Mouse (Mus musculus) hindbrain, embryonic 11.5 days (tissue): ENCODE measurements around the gene Acaa1a. TPM values are rescaled to one million over a fixed set of nuclear protein-coding genes. Genes with fewer than 3 reads are reported as not detected.
A peak's percentile ranks its signal among the peaks of the same experiment; 100 is the strongest.

ENCODE experiments used
- ATAC-seq: fragments of 200-750 bp; cut with Nextera tagmentation; 2 replicates; pipeline ENCODE4 v1.8.0; 2017; ENCODE audit warnings: mild to moderate bottlenecking, moderate TSS enrichment, moderate library complexity; ENCODE audit not compliant: low FRiP score
- DNase-seq: peaks from one replicate; pipeline ENCODE4 v3.0.0-alpha.2; 2015; ENCODE audit warnings: low spot score
- H3K27ac ChIP-seq: fragments of 300-500 bp; sonication (generic); 2 replicates; pipeline ENCODE4 v1.5.1; 2014; ENCODE audit warnings: mild to moderate bottlenecking, low read depth, low read length
- H3K27me3 ChIP-seq: fragments of 300-500 bp; sonication (generic); 2 replicates; pipeline ENCODE4 v1.6.1; 2014; ENCODE audit warnings: mild to moderate bottlenecking, low read length, moderate library complexity, mixed read lengths; ENCODE audit not compliant: control insufficient read depth, insufficient read depth
- H3K36me3 ChIP-seq: fragments of 300-500 bp; sonication (generic); 2 replicates; pipeline ENCODE4 v1.6.1; 2014; ENCODE audit warnings: mild to moderate bottlenecking, low read length, moderate library complexity, mixed read lengths; ENCODE audit not compliant: control insufficient read depth, insufficient read depth
- H3K4me1 ChIP-seq: fragments of 300-500 bp; sonication (generic); replicated peaks from 2 replicates; pipeline ENCODE4 v1.6.1; 2014; ENCODE audit warnings: low read length, mixed read lengths; ENCODE audit not compliant: control insufficient read depth, insufficient read depth
- H3K4me2 ChIP-seq: fragments of 300-500 bp; sonication (generic); replicated peaks from 2 replicates; pipeline ENCODE4 v1.6.1; 2014; ENCODE audit warnings: mild to moderate bottlenecking, low read depth, low read length
- H3K4me3 ChIP-seq: fragments of 300-500 bp; sonication (generic); 2 replicates; pipeline ENCODE4 v1.5.1; 2014; ENCODE audit warnings: low read depth, low read length
- H3K9ac ChIP-seq: fragments of 300-500 bp; sonication (generic); 2 replicates; pipeline ENCODE4 v1.6.1; 2014; ENCODE audit warnings: low read depth, low read length
- H3K9me3 ChIP-seq: fragments of 300-500 bp; sonication (generic); 2 replicates; pipeline ENCODE4 v1.6.1; 2016; ENCODE audit warnings: low read length; ENCODE audit not compliant: control insufficient read depth
- WGBS: fragments of 180-500 bp; shearing (Covaris S2); extraction: QIAGEN DNeasy Blood & Tissue Kit; methylation state at CpG from one replicate; pipeline ENCODE4 v1.1.7; 2014; 5-methylcytosine and 5-hydroxymethylcytosine counted together
- polyA plus RNA-seq: library from polyadenylated mRNA; unstranded; fragments of >200 nt; fragmentation: Nextera tagmentation; extraction: Ambion mirVana; gene quantifications from 2 replicates; pipeline ENCODE4 v1.2.1, GENCODE M21; 2014

Acaa1a gene
- polyA plus RNA-seq: 55.2 and 62.6 TPM in 2 replicates

DNA sequence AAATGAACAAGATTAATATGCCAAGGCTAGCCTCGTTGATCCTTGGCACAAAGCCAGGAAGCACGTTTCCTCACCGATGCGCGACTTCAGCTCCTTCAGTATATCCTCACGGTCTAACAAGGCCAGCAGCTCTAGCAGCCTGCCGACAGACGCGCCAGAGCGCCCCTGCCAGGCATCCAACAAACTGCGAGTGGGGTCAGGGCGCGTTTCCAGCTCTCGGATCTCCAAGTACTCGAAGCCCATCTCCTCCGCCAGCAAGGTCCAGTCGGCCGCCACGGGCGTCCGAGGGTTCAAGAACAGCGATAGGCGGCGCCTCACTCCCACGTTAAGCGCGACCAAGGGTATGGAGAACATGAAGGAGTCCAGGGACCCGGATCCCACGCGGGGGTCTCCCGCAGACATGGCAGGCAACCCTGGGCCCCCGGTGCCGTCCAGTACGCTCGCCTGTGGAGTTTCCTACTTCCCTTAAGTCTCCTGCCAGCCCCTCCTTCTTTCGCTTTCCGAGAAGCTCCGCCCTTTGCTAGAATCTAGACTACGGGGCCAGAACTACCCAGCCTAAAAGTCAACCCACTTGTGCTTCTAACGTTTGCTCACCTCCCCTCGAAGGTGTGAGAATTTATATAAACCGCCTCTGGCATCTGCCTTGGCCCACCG is at the start of gene Acaa1a:
TSS of gene Acaa1a (plus strand) at position 119 of the 654 bp plus-strand sequence.
- Histone ChIP-seq H3K9me3 (no peaks in the 10 kb centered on the region), H3K27ac (peak within 1 kb of the TSS; percentile 76; the same call in 1 of the 2 replicates), H3K27me3 (0 out of 2 replicates have a peak, but pooled peaks cover 2% of the 10 kb centered on the region), H3K4me3 (peak within 1 kb of the TSS; percentile 72), H3K9ac (peak within 1 kb of the TSS; percentile 56), H3K36me3 (peaks cover 2% of the 10 kb centered on the region; the same call in 1 of the 2 replicates), H3K4me2 (peak within 1 kb of the TSS; percentile 67), H3K4me1 (peaks cover 4% of the 10 kb centered on the region; the same call in 1 of the 2 replicates)
- DNase-seq: peak; percentile 57
- no peak for ATAC-seq
- 2% methylated on average over 43 of the region's 43 CpGs for WGBS

DNA sequence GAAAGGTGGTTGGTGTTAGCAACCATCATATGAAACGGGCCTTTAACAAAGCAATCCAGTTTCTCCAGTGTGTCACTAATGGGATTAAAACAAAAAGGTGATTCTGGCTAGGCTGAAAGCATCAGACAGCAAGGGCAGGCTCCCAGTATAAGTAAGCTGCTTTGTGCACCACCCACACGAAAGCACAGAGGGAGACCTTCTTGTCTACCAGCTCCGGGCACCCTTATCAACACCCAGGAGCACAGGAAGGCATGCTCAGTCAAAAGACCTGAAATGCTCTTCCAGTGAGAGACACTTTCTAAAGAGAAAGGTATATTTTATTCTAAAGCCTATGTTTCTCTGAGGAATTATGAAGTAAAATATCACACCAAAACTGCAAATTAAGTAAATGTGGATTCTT is 48.7 kb upstream of the Acaa1a start:
- Histone ChIP-seq H3K27ac (no peak overlapping the region), H3K4me3 (no peak overlapping the region), H3K27me3 (no peaks in the 10 kb centered on the region), H3K9ac (no peak overlapping the region), H3K4me2 (no peak overlapping the region), H3K9me3 (no peaks in the 10 kb centered on the region), H3K36me3 (no peaks in the 10 kb centered on the region), H3K4me1 (no peaks in the 10 kb centered on the region)
- ATAC-seq: no peak
- 90% methylated on average over 3 of the region's 3 CpGs for WGBS
- DNase-seq: no peak

DNA sequence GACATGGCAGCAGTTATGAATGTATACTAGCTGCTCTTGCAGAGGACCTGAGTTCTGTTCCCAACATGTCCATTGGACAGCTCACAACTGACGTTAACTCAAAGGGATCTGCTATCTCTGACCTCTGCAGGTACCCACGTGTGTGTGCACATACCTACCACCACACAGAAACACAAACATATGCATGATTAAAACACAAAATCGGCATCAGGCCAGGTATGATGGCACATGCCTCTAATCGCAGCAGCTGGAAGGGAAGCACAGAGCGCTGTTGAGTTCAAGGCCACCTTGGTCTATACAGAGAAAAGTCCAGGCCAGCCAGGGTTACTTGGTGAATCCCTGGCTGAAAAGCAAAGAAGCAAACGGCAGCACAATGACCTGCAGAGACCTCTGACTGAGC is 41.8 kb upstream of the Acaa1a start:
- no peak overlapping the region for H3K4me2 ChIP-seq
- 88% methylated on average over 6 of the region's 6 CpGs for WGBS
- ATAC-seq: no peak

DNA sequence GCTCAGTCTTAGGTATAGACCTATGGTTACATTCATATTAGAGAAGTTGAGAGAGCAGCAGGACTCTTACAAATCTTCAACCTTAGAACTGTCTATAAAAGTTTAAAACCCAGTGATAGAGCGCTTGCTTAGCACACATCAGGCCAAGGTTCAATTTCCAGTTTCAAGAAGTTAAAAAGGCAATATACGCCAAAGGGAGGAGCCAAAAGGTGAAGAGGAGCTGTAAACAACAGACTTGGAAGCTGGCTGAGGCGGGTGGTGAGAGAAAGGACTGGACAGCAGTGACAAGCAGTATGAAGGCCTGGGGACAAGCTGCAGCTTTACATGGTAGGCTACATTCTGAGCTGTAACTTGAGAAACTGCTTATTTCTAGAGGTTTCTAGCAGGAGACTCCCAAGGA is 40.9 kb upstream of the Acaa1a start:
- H3K27me3 ChIP-seq: no peaks in the 10 kb centered on the region
- no peak for DNase-seq
- ATAC-seq: no peak
- 0 out of 2 replicates have a peak, but pooled peaks cover 2% of the 10 kb centered on the region for H3K36me3 ChIP-seq
- H3K4me3 ChIP-seq: no peak overlapping the region
- H3K9me3 ChIP-seq: no peaks in the 10 kb centered on the region
- H3K9ac ChIP-seq: no peak overlapping the region
- no peaks in the 10 kb centered on the region for H3K4me1 ChIP-seq
- 93% methylated on average over 3 of the region's 3 CpGs for WGBS
- H3K27ac ChIP-seq: no peak overlapping the region
- H3K4me2 ChIP-seq: no peak overlapping the region

More for the DNA sequence above, 41.8 kb upstream of the Acaa1a start:
- Histone ChIP-seq H3K4me3 (no peak overlapping the region), H3K4me1 (no peaks in the 10 kb centered on the region), H3K27me3 (no peaks in the 10 kb centered on the region), H3K36me3 (0 out of 2 replicates have a peak, but pooled peaks cover 2% of the 10 kb centered on the region), H3K9me3 (no peaks in the 10 kb centered on the region), H3K9ac (no peak overlapping the region), H3K27ac (no peak overlapping the region)
- no peak for DNase-seq

DNA sequence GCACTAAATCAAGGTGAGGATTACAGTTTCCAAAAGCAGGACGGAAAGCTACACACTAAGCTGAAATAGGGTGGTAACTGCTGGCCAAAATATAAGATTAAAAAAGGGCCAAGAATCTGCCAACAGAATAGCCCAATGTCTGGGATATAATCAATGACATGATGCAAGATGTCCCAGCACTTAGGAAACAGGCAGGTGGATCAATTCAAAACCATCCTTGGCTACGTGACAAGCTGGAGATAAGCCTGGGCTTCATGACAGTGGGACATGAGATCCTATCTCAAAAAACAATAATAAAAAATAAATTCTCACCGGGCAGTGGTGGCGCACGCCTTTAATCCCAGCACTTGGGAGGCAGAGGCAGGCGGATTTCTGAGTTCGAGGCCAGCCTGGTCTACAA is 33.6 kb upstream of the Acaa1a start:
- WGBS: 91% methylated on average over 7 of the region's 7 CpGs
- Histone ChIP-seq H3K27me3 (no peaks in the 10 kb centered on the region), H3K9me3 (no peaks in the 10 kb centered on the region), H3K4me3 (no peak overlapping the region), H3K4me1 (no peaks in the 10 kb centered on the region), H3K9ac (no peak overlapping the region), H3K36me3 (0 out of 2 replicates have a peak, but pooled peaks cover 2% of the 10 kb centered on the region), H3K27ac (no peak overlapping the region), H3K4me2 (no peak overlapping the region)
- ATAC-seq (no peak), DNase-seq (no peak)

DNA sequence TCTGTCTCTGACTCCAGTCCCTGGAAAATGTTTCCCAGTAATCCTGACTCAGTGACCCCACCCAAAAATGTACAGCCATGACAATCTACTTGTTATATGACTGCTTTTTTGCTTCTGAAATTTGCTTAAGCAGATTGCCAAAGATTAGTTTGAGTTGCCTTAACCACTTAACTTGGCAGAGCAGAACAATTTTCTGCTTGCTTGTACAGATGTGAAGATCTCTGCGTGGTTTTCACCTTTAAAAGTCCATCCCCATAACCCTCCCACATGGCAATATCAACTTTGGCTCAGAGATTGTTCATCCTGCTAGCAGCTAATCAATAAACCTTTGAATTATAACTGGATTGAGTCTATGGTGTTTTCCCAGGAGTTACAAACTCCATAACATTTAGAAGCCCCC is 30.4 kb upstream of the Acaa1a start:
- H3K9ac ChIP-seq: no peak overlapping the region
- H3K27me3 ChIP-seq: no peaks in the 10 kb centered on the region
- no peak overlapping the region for H3K27ac ChIP-seq
- H3K9me3 ChIP-seq: no peaks in the 10 kb centered on the region
- H3K4me3 ChIP-seq: no peak overlapping the region
- 92% methylated on average over 1 of the region's 1 CpGs for WGBS
- no peak for DNase-seq
- ATAC-seq: no peak
- H3K4me1 ChIP-seq: no peaks in the 10 kb centered on the region
- no peak overlapping the region for H3K4me2 ChIP-seq
- H3K36me3 ChIP-seq: no peaks in the 10 kb centered on the region

DNA sequence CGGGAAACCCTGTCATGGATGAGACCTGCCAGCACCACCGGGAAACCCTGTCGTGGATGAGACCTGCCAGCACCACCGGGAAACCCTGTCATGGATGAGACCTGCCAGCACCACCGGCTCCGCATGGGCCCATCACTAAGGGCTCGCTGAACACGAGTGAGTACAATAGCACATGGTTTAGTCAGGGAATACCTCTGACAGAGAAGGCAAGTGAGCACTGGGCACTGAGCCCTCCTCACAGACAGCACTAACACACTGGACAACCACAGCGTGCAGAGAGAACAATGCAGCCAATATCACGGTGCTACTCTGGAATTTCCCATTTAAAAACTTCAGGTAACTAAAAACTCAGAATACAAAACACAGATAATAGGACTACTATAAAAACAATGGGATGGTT is 26.4 kb upstream of the Acaa1a start:
- no peaks in the 10 kb centered on the region for H3K9me3 ChIP-seq
- 90% methylated on average over 10 of the region's 10 CpGs for WGBS
- H3K36me3 ChIP-seq: no peaks in the 10 kb centered on the region
- DNase-seq (no peak), ATAC-seq (no peak)
- H3K27ac ChIP-seq: no peak overlapping the region
- no peak overlapping the region for H3K4me2 ChIP-seq
- no peak overlapping the region for H3K9ac ChIP-seq
- no peaks in the 10 kb centered on the region for H3K27me3 ChIP-seq
- H3K4me1 ChIP-seq: no peaks in the 10 kb centered on the region
- H3K4me3 ChIP-seq: no peak overlapping the region

DNA sequence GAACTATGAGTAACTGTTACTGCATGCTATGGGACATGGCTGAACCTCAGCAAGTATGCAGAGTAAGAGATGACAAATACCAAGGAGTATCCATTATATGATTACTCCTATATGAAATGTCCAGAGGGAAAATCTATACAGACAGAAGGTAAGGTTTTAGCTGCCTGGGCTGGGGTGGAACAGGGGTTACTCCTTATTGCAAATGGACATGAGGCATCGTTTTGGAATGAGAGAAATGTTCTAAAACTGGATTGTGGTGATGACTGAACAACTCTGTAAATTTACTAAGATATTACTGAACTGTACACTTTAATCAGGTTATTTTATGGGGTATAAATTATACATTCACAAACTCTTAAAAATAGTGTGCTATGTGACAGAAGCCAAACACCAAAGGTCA is 20.6 kb upstream of the Acaa1a start:
- H3K4me2 ChIP-seq: no peak overlapping the region
- no peak overlapping the region for H3K9ac ChIP-seq
- WGBS: 96% methylated on average over 1 of the region's 1 CpGs
- H3K4me1 ChIP-seq: no peaks in the 10 kb centered on the region; the same call in 1 of the 2 replicates
- no peaks in the 10 kb centered on the region for H3K36me3 ChIP-seq
- H3K27me3 ChIP-seq: no peaks in the 10 kb centered on the region
- DNase-seq: no peak
- no peak overlapping the region for H3K4me3 ChIP-seq
- H3K9me3 ChIP-seq: no peaks in the 10 kb centered on the region
- no peak for ATAC-seq
- H3K27ac ChIP-seq: no peak overlapping the region

DNA sequence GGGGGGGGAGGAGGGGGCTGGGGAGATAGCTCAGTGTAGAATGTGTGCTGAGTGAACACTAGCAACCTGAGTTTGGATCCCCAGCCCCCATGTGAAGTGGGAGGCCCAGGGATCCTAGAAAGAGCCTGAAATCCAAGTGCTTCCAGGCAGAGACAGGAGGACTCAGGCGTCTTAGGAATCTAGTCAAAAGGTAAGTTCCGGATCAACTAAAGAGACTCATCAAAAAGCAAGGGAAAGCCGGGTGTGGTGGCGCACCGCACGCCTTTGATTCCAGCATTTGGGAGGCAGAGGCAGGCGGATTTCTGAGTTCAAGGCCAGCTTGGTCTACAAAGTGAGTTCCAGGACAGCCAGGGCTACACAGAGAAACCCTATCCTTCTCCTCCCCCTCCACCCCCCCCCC is 19.0 kb upstream of the Acaa1a start:
- H3K27me3 ChIP-seq: no peaks in the 10 kb centered on the region
- no peak for DNase-seq
- 86% methylated on average over 7 of the region's 7 CpGs for WGBS
- no peak overlapping the region for H3K4me2 ChIP-seq
- peak overlapping the region; percentile 93; the same call in 1 of the 2 replicates for H3K4me3 ChIP-seq
- no peaks in the 10 kb centered on the region for H3K36me3 ChIP-seq
- no peaks in the 10 kb centered on the region; the same call in 1 of the 2 replicates for H3K4me1 ChIP-seq
- no peak for ATAC-seq
- no peak overlapping the region for H3K9ac ChIP-seq
- H3K9me3 ChIP-seq: no peaks in the 10 kb centered on the region
- no peak overlapping the region for H3K27ac ChIP-seq
